Mouse (Mus musculus) limb, embryonic 13.5 days (tissue): ENCODE results near the gene Sp1. TPM values are rescaled to one million over a fixed set of nuclear protein-coding genes. Genes with fewer than 3 reads are reported as not detected.

Experiments used
- ATAC-seq: fragments of 200-750 bp; cut with Nextera tagmentation; 2 replicates; pipeline ENCODE4 v1.8.0; 2017; ENCODE audit warnings: low read depth, moderate number of reproducible peaks, moderate TSS enrichment; ENCODE audit not compliant: low FRiP score
- H3K27ac ChIP-seq: fragments of 300-500 bp; sonication (generic); 2 replicates; pipeline ENCODE4 v1.5.1; 2015; ENCODE audit warnings: inconsistent platforms, mild to moderate bottlenecking, moderate library complexity
- H3K27me3 ChIP-seq: fragments of 300-500 bp; sonication (generic); 2 replicates; pipeline ENCODE4 v1.6.1; 2015; ENCODE audit warnings: mild to moderate bottlenecking, inconsistent platforms
- H3K36me3 ChIP-seq: fragments of 300-500 bp; sonication (generic); 2 replicates; pipeline ENCODE4 v1.6.1; 2015; ENCODE audit warnings: inconsistent platforms, mild to moderate bottlenecking, moderate library complexity
- H3K4me1 ChIP-seq: fragments of 300-500 bp; sonication (generic); 2 replicates; pipeline ENCODE4 v1.6.1; 2015; ENCODE audit warnings: inconsistent platforms
- H3K4me2 ChIP-seq: fragments of 300-500 bp; sonication (generic); replicated peaks from 2 replicates; pipeline ENCODE4 v1.6.1; 2015; ENCODE audit warnings: inconsistent platforms, mild to moderate bottlenecking, moderate library complexity
- H3K4me3 ChIP-seq: fragments of 300-500 bp; sonication (generic); 2 replicates; pipeline ENCODE4 v1.5.1; 2015; ENCODE audit warnings: moderate library complexity, mild to moderate bottlenecking, inconsistent platforms
- H3K9ac ChIP-seq: fragments of 300-500 bp; sonication (generic); 2 replicates; pipeline ENCODE4 v1.6.1; 2015; ENCODE audit warnings: mild to moderate bottlenecking, inconsistent platforms
- H3K9me3 ChIP-seq: fragments of 300-500 bp; sonication (generic); 2 replicates; pipeline ENCODE4 v1.6.1; 2016; ENCODE audit warnings: inconsistent platforms
- WGBS: fragments of 180-500 bp; shearing (Covaris S2); methylation state at CpG from one replicate; pipeline ENCODE4 v1.1.7; 2015; 5-methylcytosine and 5-hydroxymethylcytosine counted together
- polyA plus RNA-seq: library from polyadenylated mRNA; unstranded; fragments of >200 nt; fragmentation: Nextera tagmentation; extraction: Ambion mirVana; gene quantifications from 2 replicates; pipeline ENCODE4 v1.2.1, GENCODE M21; 2015

The Sp1 gene
- polyA plus RNA-seq, 1 experiment from 2014 or later, result 12.0 TPM

DNA sequence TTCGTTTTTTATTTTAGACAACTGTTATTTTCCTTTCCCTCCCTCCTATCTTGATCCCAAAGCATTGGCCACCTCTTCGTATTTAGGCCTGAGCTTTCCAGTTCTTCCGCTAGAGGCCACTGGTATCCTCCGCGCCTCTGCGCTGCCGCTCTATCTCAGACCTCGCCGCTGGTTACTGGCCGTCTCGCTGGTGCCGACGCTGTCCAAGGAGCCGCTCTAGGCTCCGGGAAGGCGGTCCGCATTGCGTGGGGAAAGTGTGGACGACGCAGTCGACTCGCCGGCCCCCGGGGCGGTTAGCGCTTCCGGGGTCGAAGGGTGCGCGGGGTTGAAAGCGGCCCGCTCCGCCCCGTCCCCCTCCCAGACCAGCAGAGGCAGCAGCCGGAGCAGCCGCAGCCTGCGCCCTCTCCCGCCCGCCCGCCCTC lies 64.3 kb downstream of the Sp1 start, which contains the start of gene Pcbp2:
Gene Pcbp2 (plus strand): TSS at position 357 of the 422 bp plus-strand sequence.
- Histone ChIP-seq H3K9ac (peak within 1 kb of the TSS; percentile 96), H3K9me3 (no peaks in the 10 kb centered on the region), H3K27me3 (no peaks in the 10 kb centered on the region), H3K4me1 (peaks cover 17% of the 10 kb centered on the region), H3K27ac (peak within 1 kb of the TSS; percentile 98), H3K4me2 (peak within 1 kb of the TSS; percentile 63), H3K36me3 (peaks cover 18% of the 10 kb centered on the region), H3K4me3 (peak within 1 kb of the TSS; percentile 82)
- under 1% methylated on average over 34 of the region's 40 CpGs for WGBS
- ATAC-seq, result peak; percentile 99

DNA sequence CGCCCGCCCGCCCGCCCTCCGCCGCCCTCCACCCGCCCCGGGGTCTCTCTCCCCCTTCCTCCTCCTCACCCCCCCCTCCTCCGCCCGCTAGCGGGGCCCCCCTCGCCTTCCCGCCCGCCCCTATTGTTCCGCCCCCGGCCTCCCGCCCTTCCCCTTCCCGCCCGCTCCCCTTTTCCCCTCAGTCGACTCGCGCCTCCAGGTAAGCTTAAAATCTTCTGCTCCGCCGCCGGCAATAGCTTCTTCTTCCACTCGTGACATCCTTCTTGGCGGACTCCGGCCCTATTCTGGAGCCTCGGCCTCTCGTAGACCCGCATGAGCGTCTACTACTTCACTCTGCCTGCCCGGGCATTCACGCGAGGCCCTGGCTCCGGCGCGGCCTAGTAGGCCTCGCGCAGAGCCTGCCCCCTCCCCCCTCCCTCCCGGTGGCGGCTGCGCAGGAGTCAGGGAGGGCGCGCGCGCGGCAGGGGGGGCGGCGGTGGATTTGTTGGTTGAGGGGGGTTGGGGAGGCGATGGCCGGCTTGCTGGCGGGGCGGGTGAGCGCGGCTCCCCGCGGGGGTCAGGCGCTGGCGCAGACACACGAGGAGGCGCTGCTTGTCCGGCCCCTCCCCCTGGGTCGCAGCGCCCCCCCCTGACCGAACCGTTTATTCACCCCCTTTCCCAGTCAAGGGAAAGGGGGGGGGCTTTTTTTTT lies 64.8 kb downstream of the Sp1 start:
- H3K4me2 ChIP-seq, result peak overlapping the region; percentile 63

DNA sequence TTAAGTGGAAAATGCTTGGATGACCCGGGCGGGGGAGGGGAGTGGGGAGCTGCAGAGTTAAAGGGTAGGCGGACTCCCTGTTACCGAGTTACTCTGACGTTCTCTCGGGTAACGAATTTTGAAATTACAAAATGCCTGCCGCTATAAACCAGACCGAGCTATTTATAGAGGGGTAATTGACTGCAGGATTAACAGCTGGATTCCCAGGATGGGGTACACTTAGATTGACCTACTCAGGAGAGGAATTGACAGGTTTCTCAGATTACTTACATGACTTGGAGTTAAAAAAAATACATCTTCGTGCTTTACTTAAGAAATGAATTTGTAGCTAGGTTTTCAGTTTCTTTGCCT lies 65.3 kb downstream of the Sp1 start:
- no peaks in the 10 kb centered on the region for H3K27me3 ChIP-seq
- H3K4me1 ChIP-seq, result peaks cover 17% of the 10 kb centered on the region
- H3K36me3 ChIP-seq, result peaks cover 29% of the 10 kb centered on the region
- WGBS, result 1% methylated on average over 10 of the region's 10 CpGs
- ATAC-seq, result no peak
- H3K27ac ChIP-seq, result peak overlapping the region; percentile 98
- peak overlapping the region; percentile 96 for H3K9ac ChIP-seq
- H3K4me3 ChIP-seq, result peak overlapping the region; percentile 82
- H3K4me2 ChIP-seq, result peak overlapping the region; percentile 63
- no peaks in the 10 kb centered on the region for H3K9me3 ChIP-seq

More for the DNA sequence above, 64.8 kb downstream of the Sp1 start:
- ATAC-seq, result peak; percentile 60
- H3K36me3 ChIP-seq, result peaks cover 23% of the 10 kb centered on the region
- H3K4me1 ChIP-seq, result peaks cover 17% of the 10 kb centered on the region
- WGBS, result under 1% methylated on average over 37 of the region's 67 CpGs
- H3K9ac ChIP-seq, result peak overlapping the region; percentile 96
- no peaks in the 10 kb centered on the region for H3K27me3 ChIP-seq
- peak overlapping the region; percentile 98 for H3K27ac ChIP-seq
- peak overlapping the region; percentile 82 for H3K4me3 ChIP-seq
- no peaks in the 10 kb centered on the region for H3K9me3 ChIP-seq

DNA sequence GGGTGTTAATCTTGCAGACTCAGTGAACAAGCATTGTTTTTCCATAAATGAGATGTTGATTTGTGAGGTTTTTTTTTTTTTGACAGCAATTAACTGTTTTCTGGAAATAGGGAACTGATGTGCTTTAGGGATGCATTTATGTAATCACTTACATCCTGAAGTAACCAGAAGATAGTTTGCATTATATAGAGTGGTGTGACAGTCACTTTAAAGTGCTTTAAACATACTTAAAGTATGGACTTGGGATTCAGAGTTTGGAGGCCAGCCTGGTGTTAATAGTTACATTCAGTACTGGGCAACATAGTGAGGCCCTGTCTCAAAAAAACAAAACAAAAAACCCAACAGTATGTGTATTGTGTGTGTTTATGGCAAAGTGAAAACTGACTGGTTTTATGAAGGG lies 65.8 kb downstream of the Sp1 start:
- Histone ChIP-seq H3K27me3 (no peaks in the 10 kb centered on the region), H3K4me3 (peak overlapping the region; percentile 82), H3K27ac (no peak overlapping the region), H3K9me3 (no peaks in the 10 kb centered on the region), H3K4me1 (peaks cover 17% of the 10 kb centered on the region), H3K9ac (peak overlapping the region; percentile 96), H3K4me2 (peak overlapping the region; percentile 63), H3K36me3 (peaks cover 33% of the 10 kb centered on the region)
- no peak for ATAC-seq

DNA sequence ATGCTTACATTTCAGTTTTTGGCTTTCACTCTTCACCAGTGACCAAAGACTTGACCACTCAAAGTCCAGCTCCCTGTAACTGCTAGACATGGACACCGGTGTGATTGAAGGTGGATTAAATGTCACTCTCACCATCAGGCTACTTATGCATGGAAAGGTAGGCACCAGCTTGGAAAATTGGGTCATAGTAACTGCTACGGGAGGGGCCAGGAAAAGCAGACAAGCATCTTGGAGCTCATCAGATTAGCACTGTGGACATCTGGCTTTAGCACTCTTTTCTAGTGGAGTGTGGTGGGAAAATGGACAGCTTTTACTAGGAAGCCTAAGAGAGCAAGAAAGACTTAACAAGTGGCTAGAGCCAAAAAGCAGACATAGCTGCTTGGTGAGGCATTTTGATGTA lies 67.3 kb downstream of the Sp1 start:
- Histone ChIP-seq H3K4me2 (peak overlapping the region; percentile 31; the same call in 1 of the 2 replicates), H3K9ac (no peak overlapping the region), H3K4me3 (no peak overlapping the region), H3K27me3 (no peaks in the 10 kb centered on the region), H3K27ac (no peak overlapping the region), H3K9me3 (no peaks in the 10 kb centered on the region), H3K36me3 (peaks cover 47% of the 10 kb centered on the region), H3K4me1 (peaks cover 17% of the 10 kb centered on the region)
- 74% methylated on average over 2 of the region's 2 CpGs for WGBS
- no peak for ATAC-seq

DNA sequence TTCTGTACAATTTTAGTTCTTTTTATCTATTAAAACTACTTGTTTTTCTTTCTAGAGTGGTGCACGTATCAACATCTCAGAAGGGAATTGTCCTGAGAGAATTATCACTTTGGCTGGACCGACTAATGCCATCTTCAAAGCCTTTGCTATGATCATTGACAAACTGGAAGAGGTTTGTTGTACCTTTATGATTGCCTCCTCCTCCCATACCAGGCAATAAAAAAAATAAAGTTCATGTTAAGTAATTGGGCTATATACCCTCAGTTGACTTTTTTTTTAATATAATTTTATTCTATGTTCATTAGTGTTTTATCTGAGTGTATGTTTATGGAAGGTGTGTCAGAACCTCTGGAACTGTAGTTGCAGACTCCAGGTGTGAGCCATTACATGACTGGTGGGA lies 68.6 kb downstream of the Sp1 start:
- H3K36me3 ChIP-seq, result peaks cover 59% of the 10 kb centered on the region
- WGBS, result 86% methylated on average over 2 of the region's 2 CpGs
- no peak for ATAC-seq
- H3K27me3 ChIP-seq, result no peaks in the 10 kb centered on the region
- no peak overlapping the region for H3K4me3 ChIP-seq
- H3K4me2 ChIP-seq, result no peak overlapping the region
- no peak overlapping the region for H3K9ac ChIP-seq
- peaks cover 17% of the 10 kb centered on the region for H3K4me1 ChIP-seq
- no peaks in the 10 kb centered on the region for H3K9me3 ChIP-seq
- no peak overlapping the region for H3K27ac ChIP-seq

DNA sequence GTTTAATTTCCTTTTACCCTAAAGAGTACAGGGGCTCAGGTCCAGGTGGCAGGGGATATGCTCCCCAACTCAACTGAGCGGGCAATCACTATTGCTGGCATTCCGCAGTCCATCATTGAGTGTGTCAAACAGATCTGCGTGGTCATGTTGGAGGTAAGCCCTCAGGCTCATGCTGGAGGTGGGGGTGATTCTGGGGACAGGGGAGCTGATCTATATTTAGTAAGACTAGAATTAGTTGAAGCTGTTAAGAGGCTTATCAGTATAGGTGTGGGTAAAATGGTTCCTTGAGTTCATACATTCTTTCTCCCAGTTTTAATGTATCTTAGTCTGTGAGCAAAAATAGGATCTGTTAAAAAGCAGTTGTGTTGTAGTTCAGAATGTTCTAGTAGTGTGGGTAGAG lies 77.2 kb downstream of the Sp1 start:
- Histone ChIP-seq H3K27ac (no peak overlapping the region), H3K4me3 (no peak overlapping the region), H3K9ac (no peak overlapping the region), H3K9me3 (no peaks in the 10 kb centered on the region), H3K4me2 (no peak overlapping the region), H3K36me3 (peaks cover 84% of the 10 kb centered on the region), H3K4me1 (no peaks in the 10 kb centered on the region), H3K27me3 (no peaks in the 10 kb centered on the region)
- no peak for ATAC-seq
- WGBS, result 83% methylated on average over 3 of the region's 3 CpGs

DNA sequence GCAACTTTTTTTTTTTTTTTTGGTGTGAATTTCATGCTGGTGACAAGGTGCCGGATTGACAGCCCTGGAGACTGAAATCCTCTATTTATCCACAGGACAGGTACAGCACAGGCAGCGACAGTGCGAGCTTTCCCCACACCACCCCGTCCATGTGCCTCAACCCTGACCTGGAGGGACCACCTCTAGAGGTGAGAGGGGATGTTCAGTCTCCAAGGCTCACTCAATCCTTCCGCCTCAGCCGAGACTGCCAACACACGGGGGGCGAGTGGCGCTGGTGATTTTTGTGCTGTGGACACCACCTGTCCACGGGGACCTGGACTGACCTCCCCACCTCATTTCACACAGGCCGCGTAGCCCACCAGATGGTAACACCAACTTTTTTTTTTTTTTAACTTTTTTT lies 79.9 kb downstream of the Sp1 start:
- H3K4me1 ChIP-seq, result no peaks in the 10 kb centered on the region
- H3K9ac ChIP-seq, result no peak overlapping the region
- H3K9me3 ChIP-seq, result no peaks in the 10 kb centered on the region
- peaks cover 85% of the 10 kb centered on the region for H3K36me3 ChIP-seq
- H3K27me3 ChIP-seq, result no peaks in the 10 kb centered on the region
- H3K4me2 ChIP-seq, result no peak overlapping the region
- H3K27ac ChIP-seq, result no peak overlapping the region
- no peak overlapping the region for H3K4me3 ChIP-seq
- ATAC-seq, result no peak
- WGBS, result 92% methylated on average over 12 of the region's 12 CpGs

Other genes with a start within 250 kb of the Sp1 start
- 74.2 and 82.6 TPM in 2 replicates for gene Zfp740, start 202.9 kb upstream of the Sp1 start, polyA plus RNA-seq
- 75.2 and 82.1 TPM in 2 replicates for gene Csad, start 201.4 kb upstream of the Sp1 start, polyA plus RNA-seq
- 3.2 and 3.5 TPM in 2 replicates for gene Itgb7, start 174.2 kb upstream of the Sp1 start, polyA plus RNA-seq
- gene Rarg, start 148.6 kb upstream of the Sp1 start, polyA plus RNA-seq, result 131 and 145 TPM in 2 replicates
- 1.1 and 1.3 TPM in 2 replicates for gene Gm9918, start 135.6 kb upstream of the Sp1 start, polyA plus RNA-seq
- gene Mfsd5, start 126.7 kb upstream of the Sp1 start, polyA plus RNA-seq, result 64.7 and 65.8 TPM in 2 replicates
- gene Espl1, start 109.9 kb upstream of the Sp1 start, polyA plus RNA-seq, result 23.7 and 32.2 TPM in 2 replicates
- gene Pfdn5, start 80.0 kb upstream of the Sp1 start, polyA plus RNA-seq, result 431 and 451 TPM in 2 replicates
- 110 and 116 TPM in 2 replicates for gene Myg1, start 74.4 kb upstream of the Sp1 start, polyA plus RNA-seq
- gene Aaas, start 55.4 kb upstream of the Sp1 start, polyA plus RNA-seq, result 75.9 and 76.6 TPM in 2 replicates
- gene Sp7, start 39.0 kb upstream of the Sp1 start, polyA plus RNA-seq, result 6.0 and 7.4 TPM in 2 replicates
- 0.23 and 0.36 TPM in 2 replicates for gene Amhr2, start 39.2 kb downstream of the Sp1 start, polyA plus RNA-seq
- gene Prr13, start 52.9 kb downstream of the Sp1 start, polyA plus RNA-seq, result 59.5 and 62.6 TPM in 2 replicates
- gene Pcbp2, start 64.4 kb downstream of the Sp1 start, polyA plus RNA-seq, result 262 and 273 TPM in 2 replicates
- 2.5 and 7.5 TPM in 2 replicates for gene Gm10337, start 97.6 kb downstream of the Sp1 start, polyA plus RNA-seq
- 22.4 and 24.5 TPM in 2 replicates for gene Map3k12, start 110.9 kb downstream of the Sp1 start, polyA plus RNA-seq
- 101 and 107 TPM in 2 replicates for gene Tarbp2, start 112.0 kb downstream of the Sp1 start, polyA plus RNA-seq
- 2.9 and 3.4 TPM in 2 replicates for gene Npff, start 118.8 kb downstream of the Sp1 start, polyA plus RNA-seq
- gene Gm28047, start 218.9 kb downstream of the Sp1 start, polyA plus RNA-seq, result not detected in 2 replicates
- 47.2 and 51.0 TPM in 2 replicates for gene Atf7, start 219.3 kb downstream of the Sp1 start, polyA plus RNA-seq